Mouse (Mus musculus) limb, embryonic 15.5 days (tissue): ENCODE results near the gene Fut1. TPM values are rescaled to one million over a fixed set of nuclear protein-coding genes. Genes with fewer than 3 reads are reported as not detected.
A peak's percentile ranks its signal among the peaks of the same experiment; 100 is the strongest.

Experiments
- ATAC-seq: fragments of 200-750 bp; cut with Nextera tagmentation; 2 replicates; pipeline ENCODE4 v1.8.0; 2017; ENCODE audit warnings: low read depth, moderate TSS enrichment; ENCODE audit not compliant: insufficient number of reproducible peaks, low FRiP score, low TSS enrichment
- H3K27ac ChIP-seq: fragments of 300-500 bp; sonication (generic); 2 replicates; pipeline ENCODE4 v1.5.1; 2015; ENCODE audit warnings: moderate library complexity, mild to moderate bottlenecking, inconsistent platforms
- H3K27me3 ChIP-seq: fragments of 300-500 bp; sonication (generic); 2 replicates; pipeline ENCODE4 v1.6.1; 2015; ENCODE audit warnings: inconsistent platforms
- H3K36me3 ChIP-seq: fragments of 300-500 bp; sonication (generic); 2 replicates; pipeline ENCODE4 v1.6.1; 2015; ENCODE audit warnings: inconsistent platforms
- H3K4me1 ChIP-seq: fragments of 300-500 bp; sonication (generic); 2 replicates; pipeline ENCODE4 v1.6.1; 2015; ENCODE audit warnings: inconsistent platforms
- H3K4me2 ChIP-seq: fragments of 300-500 bp; sonication (generic); 2 replicates; pipeline ENCODE4 v1.6.1; 2015; ENCODE audit warnings: mild to moderate bottlenecking, inconsistent platforms
- H3K4me3 ChIP-seq: fragments of 300-500 bp; sonication (generic); 2 replicates; pipeline ENCODE4 v1.5.1; 2015; ENCODE audit warnings: mild to moderate bottlenecking, inconsistent platforms
- H3K9ac ChIP-seq: fragments of 300-500 bp; sonication (generic); 2 replicates; pipeline ENCODE4 v1.6.1; 2015; ENCODE audit warnings: inconsistent platforms
- H3K9me3 ChIP-seq: fragments of 300-500 bp; sonication (generic); 2 replicates; pipeline ENCODE4 v1.6.1; 2016; ENCODE audit warnings: inconsistent platforms
- WGBS: fragments of 180-500 bp; shearing (Covaris S2); methylation state at CpG from one replicate; pipeline ENCODE4 v1.1.7; 2015; 5-methylcytosine and 5-hydroxymethylcytosine counted together
- polyA plus RNA-seq: library from polyadenylated mRNA; unstranded; fragments of >200 nt; fragmentation: Nextera tagmentation; extraction: Ambion mirVana; gene quantifications from 2 replicates; pipeline ENCODE4 v1.2.1, GENCODE M21; 2015

Gene Fut1
- polyA plus RNA-seq, 1 experiment from 2014 or later = 2.9 TPM

- no peak for ATAC-seq
- H3K36me3 ChIP-seq = peaks cover 13% of the 10 kb centered on the region
- 18% methylated on average over 35 of the region's 35 CpGs for WGBS
Measured at GRCm38 (mm10) chr7:45632499-45632898, 15.4 kb downstream of the Fut1 start.

GRCm38 (mm10) chr7:45634946-45635681, 18.0 kb downstream of the Fut1 start:
- no peak overlapping the region for H3K4me2 ChIP-seq

More at GRCm38 (mm10) chr7:45632499-45632898, 15.4 kb downstream of the Fut1 start:
- 0 out of 2 replicates have a peak overlapping the region, but pooled peaks have one; percentile 28 for H3K9ac ChIP-seq
- 0 out of 2 replicates have a peak overlapping the region, but pooled peaks have one; percentile 27 for H3K27ac ChIP-seq
- H3K4me3 ChIP-seq = peak overlapping the region; percentile 27
- peaks cover 28% of the 10 kb centered on the region for H3K4me1 ChIP-seq
- H3K4me2 ChIP-seq = peak overlapping the region; percentile 46
- H3K27me3 ChIP-seq = peaks cover 6% of the 10 kb centered on the region; the same call in 1 of the 2 replicates
- no peaks in the 10 kb centered on the region for H3K9me3 ChIP-seq

GRCm38 (mm10) chr7:45635711-45636688, 18.9 kb downstream of the Fut1 start:
- no peak overlapping the region for H3K4me2 ChIP-seq
- WGBS = 74% methylated on average over 15 of the region's 15 CpGs
- no peak overlapping the region for H3K4me3 ChIP-seq
- 0 out of 2 replicates have a peak overlapping the region, but pooled peaks have one; percentile 22 for H3K27ac ChIP-seq
- no peaks in the 10 kb centered on the region for H3K9me3 ChIP-seq
- H3K4me1 ChIP-seq = peaks cover 34% of the 10 kb centered on the region
- no peak for ATAC-seq
- H3K27me3 ChIP-seq = 0 out of 2 replicates have a peak, but pooled peaks cover 2% of the 10 kb centered on the region
- H3K9ac ChIP-seq = no peak overlapping the region
- peaks cover 13% of the 10 kb centered on the region for H3K36me3 ChIP-seq

More at GRCm38 (mm10) chr7:45634946-45635681, 18.0 kb downstream of the Fut1 start:
- Histone ChIP-seq H3K36me3 (peaks cover 13% of the 10 kb centered on the region), H3K27me3 (peaks cover 2% of the 10 kb centered on the region; the same call in 1 of the 2 replicates), H3K9me3 (no peaks in the 10 kb centered on the region), H3K4me1 (peaks cover 29% of the 10 kb centered on the region), H3K4me3 (no peak overlapping the region), H3K27ac (0 out of 2 replicates have a peak overlapping the region, but pooled peaks have one; percentile 33), H3K9ac (no peak overlapping the region)
- 86% methylated on average over 11 of the region's 11 CpGs for WGBS
- ATAC-seq = no peak

- peak overlapping the region; percentile 47 for H3K4me2 ChIP-seq
Measured at GRCm38 (mm10) chr7:45637710-45638109, 20.6 kb downstream of the Fut1 start.

GRCm38 (mm10) chr7:45638623-45639401, 21.7 kb downstream of the Fut1 start:
- WGBS = 21% methylated on average over 29 of the region's 29 CpGs
- H3K9ac ChIP-seq = no peak overlapping the region

More at GRCm38 (mm10) chr7:45637710-45638109, 20.6 kb downstream of the Fut1 start:
- H3K9me3 ChIP-seq = no peaks in the 10 kb centered on the region
- peaks cover 13% of the 10 kb centered on the region for H3K36me3 ChIP-seq
- no peak for ATAC-seq
- 96% methylated on average over 6 of the region's 6 CpGs for WGBS
- H3K9ac ChIP-seq = no peak overlapping the region
- peaks cover 44% of the 10 kb centered on the region for H3K4me1 ChIP-seq
- no peak overlapping the region for H3K4me3 ChIP-seq
- H3K27ac ChIP-seq = no peak overlapping the region
- 0 out of 2 replicates have a peak, but pooled peaks cover 2% of the 10 kb centered on the region for H3K27me3 ChIP-seq

GRCm38 (mm10) chr7:45639561-45640027, 22.5 kb downstream of the Fut1 start, which contains the start of gene Mamstr:
Gene Mamstr, plus strand, starts transcription at chr7:45639977.
- Histone ChIP-seq H3K4me3 (peak within 1 kb of the TSS; percentile 45), H3K36me3 (peaks cover 13% of the 10 kb centered on the region), H3K4me1 (peaks cover 59% of the 10 kb centered on the region), H3K9ac (0 out of 2 replicates have a peak within 1 kb of the TSS, but pooled peaks have one; percentile 7), H3K9me3 (no peaks in the 10 kb centered on the region), H3K27me3 (no peaks in the 10 kb centered on the region), H3K27ac (peak within 1 kb of the TSS; percentile 91), H3K4me2 (0 out of 2 replicates have a peak within 1 kb of the TSS, but pooled peaks have one; percentile 76)
- WGBS = 31% methylated on average over 19 of the region's 19 CpGs
- ATAC-seq = no peak

More at GRCm38 (mm10) chr7:45638623-45639401, 21.7 kb downstream of the Fut1 start:
- H3K4me3 ChIP-seq = peak overlapping the region; percentile 32
- peak; percentile 80 for ATAC-seq
- H3K9me3 ChIP-seq = no peaks in the 10 kb centered on the region
- H3K4me2 ChIP-seq = peak overlapping the region; percentile 47
- peaks cover 52% of the 10 kb centered on the region for H3K4me1 ChIP-seq
- no peaks in the 10 kb centered on the region for H3K27me3 ChIP-seq
- H3K36me3 ChIP-seq = peaks cover 13% of the 10 kb centered on the region
- H3K27ac ChIP-seq = peak overlapping the region; percentile 60

- no peaks in the 10 kb centered on the region for H3K27me3 ChIP-seq
- H3K9me3 ChIP-seq = no peaks in the 10 kb centered on the region
- H3K9ac ChIP-seq = 0 out of 2 replicates have a peak overlapping the region, but pooled peaks have one; percentile 7
- peak overlapping the region; percentile 45 for H3K4me3 ChIP-seq
- peaks cover 66% of the 10 kb centered on the region for H3K4me1 ChIP-seq
- H3K27ac ChIP-seq = peak overlapping the region; percentile 91
- 73% methylated on average over 19 of the region's 19 CpGs for WGBS
- peaks cover 16% of the 10 kb centered on the region for H3K36me3 ChIP-seq
- ATAC-seq = no peak
- 0 out of 2 replicates have a peak overlapping the region, but pooled peaks have one; percentile 76 for H3K4me2 ChIP-seq
Measured at GRCm38 (mm10) chr7:45640191-45640957, 23.3 kb downstream of the Fut1 start.

- H3K9me3 ChIP-seq = no peaks in the 10 kb centered on the region
- H3K27ac ChIP-seq = peak overlapping the region; percentile 91
- H3K4me1 ChIP-seq = peaks cover 64% of the 10 kb centered on the region
- H3K27me3 ChIP-seq = no peaks in the 10 kb centered on the region
- peak overlapping the region; percentile 76 for H3K4me2 ChIP-seq
- H3K4me3 ChIP-seq = peak overlapping the region; percentile 45
- ATAC-seq = peak; percentile 47; the same call in 1 of the 2 replicates
- 39% methylated on average over 15 of the region's 17 CpGs for WGBS
- H3K36me3 ChIP-seq = peaks cover 11% of the 10 kb centered on the region
- peak overlapping the region; percentile 26; the same call in 1 of the 2 replicates for H3K9ac ChIP-seq
Measured at GRCm38 (mm10) chr7:45641391-45642040, 24.4 kb downstream of the Fut1 start.

- WGBS = 73% methylated on average over 5 of the region's 5 CpGs
- peak overlapping the region; percentile 26; the same call in 1 of the 2 replicates for H3K9ac ChIP-seq
- peaks cover 6% of the 10 kb centered on the region for H3K36me3 ChIP-seq
- peak overlapping the region; percentile 45 for H3K4me3 ChIP-seq
- no peaks in the 10 kb centered on the region for H3K27me3 ChIP-seq
- peaks cover 63% of the 10 kb centered on the region for H3K4me1 ChIP-seq
- no peaks in the 10 kb centered on the region for H3K9me3 ChIP-seq
- peak overlapping the region; percentile 76 for H3K4me2 ChIP-seq
- H3K27ac ChIP-seq = peak overlapping the region; percentile 91
- ATAC-seq = no peak
Measured at GRCm38 (mm10) chr7:45642083-45642482, 25.0 kb downstream of the Fut1 start.
